Mouse (Mus musculus): Measurements from ENCODE around the gene Ldhal6b. TPM values are rescaled to one million over a fixed set of nuclear protein-coding genes. Genes with fewer than 3 reads are reported as not detected.

Ldhal6b gene
- polyA plus RNA-seq, 1 experiment from 2014 or later: 0.13 TPM

GRCm38 (mm10) chr17:5386885-5387545 lies 31.6 kb downstream of the Ldhal6b start:
- ATAC-seq (ENCODE audit: low read depth): no peak
- Histone ChIP-seq H3K27me3 (no peaks in the 10 kb centered on the region), H3K4me3 (no peak overlapping the region), H3K36me3 (no peaks in the 10 kb centered on the region), H3K4me1 (replicated peaks) (peaks cover 29% of the 10 kb centered on the region), H3K9me3 (no peaks in the 10 kb centered on the region), H3K27ac (replicated peaks) (no peak overlapping the region), H3K9ac (no peak overlapping the region), H3K4me2 (no peak overlapping the region)
- whole genome bisulfite sequencing: 80% methylated on average over 12 of the region's 12 CpGs

GRCm38 (mm10) chr17:5385694-5386093 lies 32.9 kb downstream of the Ldhal6b start:
- no peak for ATAC-seq (ENCODE audit: low read depth)
- no peaks in the 10 kb centered on the region for H3K27me3 ChIP-seq
- H3K4me3 ChIP-seq: no peak overlapping the region
- WGBS: 87% methylated on average over 1 of the region's 1 CpGs
- no peaks in the 10 kb centered on the region for H3K9me3 ChIP-seq
- no peaks in the 10 kb centered on the region for H3K36me3 ChIP-seq
- no peak overlapping the region for H3K4me2 ChIP-seq
- peaks cover 21% of the 10 kb centered on the region for H3K4me1 ChIP-seq (replicated peaks)
- no peak overlapping the region for H3K9ac ChIP-seq
- no peak overlapping the region for H3K27ac ChIP-seq (replicated peaks)

GRCm38 (mm10) chr17:5377930-5378310 lies 40.6 kb downstream of the Ldhal6b start:
- no peak for ATAC-seq (ENCODE audit: low read depth)
- Histone ChIP-seq H3K9me3 (no peaks in the 10 kb centered on the region), H3K4me2 (peak overlapping the region; percentile 18; the same call in 1 of the 2 replicates), H3K27me3 (no peaks in the 10 kb centered on the region), H3K36me3 (no peaks in the 10 kb centered on the region), H3K4me3 (no peak overlapping the region), H3K9ac (no peak overlapping the region), H3K27ac (replicated peaks) (no peak overlapping the region), H3K4me1 (replicated peaks) (peaks cover 19% of the 10 kb centered on the region)
- 31% methylated on average over 7 of the region's 7 CpGs for WGBS

GRCm38 (mm10) chr17:5377151-5377929 lies 41.2 kb downstream of the Ldhal6b start:
- Histone ChIP-seq H3K4me1 (replicated peaks) (peaks cover 24% of the 10 kb centered on the region), H3K36me3 (no peaks in the 10 kb centered on the region), H3K27me3 (no peaks in the 10 kb centered on the region), H3K9ac (0 out of 2 replicates have a peak overlapping the region, but pooled peaks have one; percentile 12), H3K27ac (replicated peaks) (peak overlapping the region; percentile 33; the same call in 1 of the 2 replicates), H3K9me3 (no peaks in the 10 kb centered on the region), H3K4me2 (peak overlapping the region; percentile 18; the same call in 1 of the 2 replicates), H3K4me3 (no peak overlapping the region)
- ATAC-seq (ENCODE audit: low read depth): peak; percentile 71; the same call in 1 of the 2 replicates
- WGBS: 20% methylated on average over 11 of the region's 11 CpGs

- no peak overlapping the region for H3K9ac ChIP-seq
- 68% methylated on average over 8 of the region's 8 CpGs for WGBS
- H3K4me2 ChIP-seq: no peak overlapping the region
- no peak for ATAC-seq (ENCODE audit: low read depth)
- H3K27ac ChIP-seq (replicated peaks): 0 out of 2 replicates have a peak overlapping the region, but pooled peaks have one; percentile 18
- H3K4me3 ChIP-seq: no peak overlapping the region
- no peaks in the 10 kb centered on the region for H3K9me3 ChIP-seq
- H3K4me1 ChIP-seq (replicated peaks): peaks cover 33% of the 10 kb centered on the region
- H3K36me3 ChIP-seq: no peaks in the 10 kb centered on the region
- H3K27me3 ChIP-seq: no peaks in the 10 kb centered on the region
Observed at GRCm38 (mm10) chr17:5372951-5373350, 45.6 kb downstream of the Ldhal6b start.

GRCm38 (mm10) chr17:5371521-5371920 lies 47.0 kb downstream of the Ldhal6b start:
- 55% methylated on average over 7 of the region's 7 CpGs for WGBS
- no peaks in the 10 kb centered on the region for H3K36me3 ChIP-seq
- H3K9ac ChIP-seq: no peak overlapping the region
- H3K27me3 ChIP-seq: no peaks in the 10 kb centered on the region
- peaks cover 23% of the 10 kb centered on the region for H3K4me1 ChIP-seq (replicated peaks)
- H3K4me3 ChIP-seq: no peak overlapping the region
- ATAC-seq (ENCODE audit: low read depth): no peak
- no peaks in the 10 kb centered on the region for H3K9me3 ChIP-seq
- H3K27ac ChIP-seq (replicated peaks): no peak overlapping the region
- no peak overlapping the region for H3K4me2 ChIP-seq

- Histone ChIP-seq H3K4me2 (no peak overlapping the region), H3K36me3 (no peaks in the 10 kb centered on the region), H3K27ac (replicated peaks) (no peak overlapping the region), H3K27me3 (no peaks in the 10 kb centered on the region), H3K9me3 (no peaks in the 10 kb centered on the region), H3K9ac (no peak overlapping the region), H3K4me1 (replicated peaks) (peaks cover 28% of the 10 kb centered on the region), H3K4me3 (no peak overlapping the region)
- WGBS: 60% methylated on average over 4 of the region's 4 CpGs
- no peak for ATAC-seq (ENCODE audit: low read depth)
Observed at GRCm38 (mm10) chr17:5371032-5371431, 47.5 kb downstream of the Ldhal6b start.

Small RNA genes lying within 50 kb of the gene (microRNA-seq; reads per million reads assigned to microRNA genes)
- not detected for gene Gm22475

Other genes with a start within 250 kb of the Ldhal6b start
- 98.1 and 119 TPM in 2 replicates for gene Tmem242, start 21.5 kb upstream of the Ldhal6b start, polyA plus RNA-seq (2015; fragmentation: Nextera tagmentation; extraction: Ambion mirVana)
- gene Zdhhc14, start 73.8 kb upstream of the Ldhal6b start, polyA plus RNA-seq (2015; fragmentation: Nextera tagmentation; extraction: Ambion mirVana): 6.9 and 8.4 TPM in 2 replicates